In genomic region chr2:162956843-162957242, GRCm38 (mm10) we compare ENCODE assay signal across 24 mouse cellular contexts. TPM values are rescaled to one million over a fixed set of nuclear protein-coding genes. Genes with fewer than 3 reads are reported as not detected.
DNase-seq lines count a peak whose midpoint lies in the region; ATAC-seq and TF ChIP-seq lines count a peak whose summit lies in the region.
"Had no signal": no experiment of that assay in that cellular context is flagged by ENCODE, and none has a peak within 500 bp of the region (broad histone marks: within the 10 kb centered on the region; RNA-seq: fewer than 3 reads in every experiment).

No protein-coding gene starts in this region.

- H3K9me3 ChIP-seq in midbrain, postnatal 0 days (ENCODE audit: low read length) = no peaks in the 10 kb centered on the region
- H3K9me3 ChIP-seq in midbrain, embryonic 14.5 days (ENCODE audit: control insufficient read depth, low read length) = no peaks in the 10 kb centered on the region
- no peaks in the 10 kb centered on the region for H3K9me3 ChIP-seq in stomach, postnatal 0 days (ENCODE audit: control insufficient read depth, low read length)
- H3K9me3 ChIP-seq: embryonic facial prominence, embryonic 15.5 days; heart, embryonic 12.5 days; intestine, embryonic 15.5 days; limb, embryonic 13.5 days; midbrain, embryonic 12.5 days; neural tube, embryonic 13.5 days had no signal

- WGBS in midbrain, postnatal 0 days = 97% methylated on average over 2 of the region's 2 CpGs
- 93% methylated on average over 2 of the region's 2 CpGs for WGBS in midbrain, embryonic 14.5 days
- whole genome bisulfite sequencing in stomach, postnatal 0 days = 92% methylated on average over 2 of the region's 2 CpGs

- no peak overlapping the region for H3K4me3 ChIP-seq in gastrocnemius, adult 2 months
- H3K4me3 ChIP-seq in layer of hippocampus, adult 2 months = no peak overlapping the region
- H3K4me3 ChIP-seq in midbrain, postnatal 0 days (ENCODE audit: low read depth, low read length) = no peak overlapping the region
- H3K4me3 ChIP-seq in midbrain, embryonic 14.5 days (replicated peaks; ENCODE audit: low read depth, low read length) = no peak overlapping the region
- no peak overlapping the region for H3K4me3 ChIP-seq in stomach, postnatal 0 days (ENCODE audit: low read depth, low read length)
- H3K4me3 ChIP-seq: embryonic facial prominence, embryonic 15.5 days; heart, embryonic 12.5 days; intestine, embryonic 15.5 days; limb, embryonic 13.5 days; midbrain, embryonic 12.5 days; neural tube, embryonic 13.5 days had no signal

- 0 out of 2 replicates have a peak, but pooled peaks cover 5% of the 10 kb centered on the region for H3K36me3 ChIP-seq in midbrain, postnatal 0 days (ENCODE audit: insufficient read depth, low read length)
- no peaks in the 10 kb centered on the region for H3K36me3 ChIP-seq in midbrain, embryonic 14.5 days (ENCODE audit: control insufficient read depth, insufficient read depth, low read length)
- no peaks in the 10 kb centered on the region for H3K36me3 ChIP-seq in stomach, postnatal 0 days (ENCODE audit: control insufficient read depth, insufficient read depth, low read length)
- H3K36me3 ChIP-seq: embryonic facial prominence, embryonic 15.5 days; heart, embryonic 12.5 days; intestine, embryonic 15.5 days; limb, embryonic 13.5 days; midbrain, embryonic 12.5 days; neural tube, embryonic 13.5 days had no signal

- DNase-seq in gastrocnemius, adult 2 months = no peak
- no peak for DNase-seq in gastrocnemius, postnatal 10 days
- DNase-seq in layer of hippocampus, adult 2 months (ENCODE audit: low spot score in 2 of 2) = no peak
- no peak for DNase-seq in layer of hippocampus, postnatal 10 days (ENCODE audit: low spot score in 2 of 2)
- DNase-seq in midbrain, postnatal 0 days (ENCODE audit: low spot score) = no peak
- no peak for DNase-seq in midbrain, embryonic 14.5 days
- DNase-seq in stomach, postnatal 0 days (ENCODE audit: low spot score) = no peak
- DNase-seq in left cerebral cortex, adult 9 months (ENCODE audit: low spot score in 2 of 2) = no peak
- DNase-seq: adrenal gland, postnatal 10 days; cerebellum, postnatal 10 days; embryo, embryonic 11 days; gastrocnemius, postnatal 25 days; lung, adult 2 months; right cerebral cortex, adult 18-20 months; thymus, postnatal 14 days had no signal

- TF ChIP-seq EP300 in stomach, postnatal 0 days (optimal IDR thresholded peaks at IDR 0.05) = no peak

- intact Hi-C loops in gastrocnemius, adult 2 months (cut with DNase I) = loop anchor here (5.0 kb wide), 1 partner anchor 35 kb away; no protein-coding TSS in a partner anchor

- ATAC-seq in midbrain, postnatal 0 days (ENCODE audit: low FRiP score) = no peak
- ATAC-seq in midbrain, embryonic 14.5 days (ENCODE audit: low FRiP score, low TSS enrichment) = no peak
- no peak for ATAC-seq in stomach, postnatal 0 days (ENCODE audit: low FRiP score, low TSS enrichment)
- ATAC-seq: intestine, embryonic 15.5 days had no signal

- H3K27ac ChIP-seq in gastrocnemius, adult 2 months = no peak overlapping the region
- H3K27ac ChIP-seq in layer of hippocampus, adult 2 months = no peak overlapping the region
- H3K27ac ChIP-seq in midbrain, postnatal 0 days (ENCODE audit: low read depth, low read length) = no peak overlapping the region
- H3K27ac ChIP-seq in midbrain, embryonic 14.5 days (replicated peaks; ENCODE audit: low read depth, low read length) = no peak overlapping the region
- H3K27ac ChIP-seq in stomach, postnatal 0 days (replicated peaks) = no peak overlapping the region
- H3K27ac ChIP-seq: embryonic facial prominence, embryonic 15.5 days; hindbrain, embryonic 14.5 days; intestine, embryonic 15.5 days; limb, embryonic 13.5 days; midbrain, embryonic 12.5 days; neural tube, embryonic 13.5 days had no signal

- H3K27me3 ChIP-seq in midbrain, postnatal 0 days (ENCODE audit: insufficient read depth, low read length) = no peaks in the 10 kb centered on the region
- no peaks in the 10 kb centered on the region for H3K27me3 ChIP-seq in midbrain, embryonic 14.5 days (ENCODE audit: control insufficient read depth, insufficient read depth, low read length)
- no peaks in the 10 kb centered on the region for H3K27me3 ChIP-seq in stomach, postnatal 0 days (ENCODE audit: control insufficient read depth, insufficient read depth, low read length)
- H3K27me3 ChIP-seq: embryonic facial prominence, embryonic 15.5 days; intestine, embryonic 15.5 days; limb, embryonic 13.5 days; midbrain, embryonic 12.5 days; neural tube, embryonic 13.5 days had no signal

- no peak overlapping the region for H3K9ac ChIP-seq in midbrain, postnatal 0 days (replicated peaks; ENCODE audit: low read length, poor library complexity, severe bottlenecking)
- no peak overlapping the region for H3K9ac ChIP-seq in midbrain, embryonic 14.5 days (replicated peaks; ENCODE audit: low read length)
- H3K9ac ChIP-seq in stomach, postnatal 0 days (ENCODE audit: low read length) = no peak overlapping the region
- H3K9ac ChIP-seq: embryonic facial prominence, embryonic 15.5 days; heart, embryonic 12.5 days; hindbrain, embryonic 14.5 days; intestine, embryonic 15.5 days; limb, embryonic 13.5 days; midbrain, embryonic 12.5 days; neural tube, embryonic 13.5 days had no signal

- H3K4me2 ChIP-seq in midbrain, postnatal 0 days (ENCODE audit: low read depth, low read length, poor library complexity, severe bottlenecking) = no peak overlapping the region
- H3K4me2 ChIP-seq in midbrain, embryonic 14.5 days (ENCODE audit: low read length) = no peak overlapping the region
- H3K4me2 ChIP-seq in stomach, postnatal 0 days (replicated peaks; ENCODE audit: low read depth) = no peak overlapping the region
- H3K4me2 ChIP-seq: embryonic facial prominence, embryonic 15.5 days; heart, embryonic 12.5 days; hindbrain, embryonic 14.5 days; intestine, embryonic 15.5 days; limb, embryonic 13.5 days; midbrain, embryonic 12.5 days; neural tube, embryonic 13.5 days had no signal

- TF ChIP-seq CTCF in gastrocnemius, adult 2 months (IDR thresholded peaks at IDR 0.05) = peak; percentile 23; the same call in 1 of the 2 replicates
- peak; percentile 40 for TF ChIP-seq CTCF in layer of hippocampus, adult 2 months (conservative IDR thresholded peaks at IDR 0.05)
- peak; percentile 46 for TF ChIP-seq CTCF in midbrain, postnatal 0 days (IDR thresholded peaks at IDR 0.05)
- TF ChIP-seq CTCF in stomach, postnatal 0 days (IDR thresholded peaks at IDR 0.05; ENCODE audit: low read depth) = peak; percentile 56

- H3K4me1 ChIP-seq in midbrain, postnatal 0 days (ENCODE audit: insufficient read depth, low read length) = no peaks in the 10 kb centered on the region
- H3K4me1 ChIP-seq in midbrain, embryonic 14.5 days (ENCODE audit: control insufficient read depth, insufficient read depth, low read length) = no peaks in the 10 kb centered on the region
- H3K4me1 ChIP-seq in stomach, postnatal 0 days (replicated peaks; ENCODE audit: control insufficient read depth, insufficient read depth) = no peaks in the 10 kb centered on the region
- H3K4me1 ChIP-seq: embryonic facial prominence, embryonic 15.5 days; heart, embryonic 12.5 days; intestine, embryonic 15.5 days; limb, embryonic 13.5 days; midbrain, embryonic 12.5 days; neural tube, embryonic 13.5 days had no signal

RNA-seq across cellular contexts. Expression of gene L3mbtl1, which starts 13.6 kb away (rescaled TPM):
- total RNA-seq in gastrocnemius, adult 2 months (2021) = not detected
- total RNA-seq in gastrocnemius, postnatal 10 days (2021) = under 1 TPM; 0.33 to 0.45 TPM
- total RNA-seq in layer of hippocampus, adult 2 months (2021) = 10 to 100 TPM; 10.1 to 14.0 TPM
- 10 to 100 TPM; 25.9 to 30.1 TPM for total RNA-seq in layer of hippocampus, postnatal 10 days (2021)
- 16.9 and 21.1 TPM in 2 replicates for total RNA-seq in midbrain, postnatal 0 days (2014; rRNA removed)
- polyA plus RNA-seq in midbrain, postnatal 0 days (2015; fragmentation: Nextera tagmentation; extraction: Ambion mirVana) = 10.2 and 11.9 TPM in 2 replicates
- 1.6 and 3.0 TPM in 2 replicates for polyA plus RNA-seq in midbrain, embryonic 14.5 days (2014; fragmentation: Nextera tagmentation; extraction: Ambion mirVana)
- polyA plus RNA-seq in stomach, postnatal 0 days (2015; fragmentation: Nextera tagmentation; extraction: Ambion mirVana) = 0.02 and 0.24 TPM in 2 replicates
- total RNA-seq: heart, postnatal 25 days had no signal
- polyA plus RNA-seq: heart, embryonic 12.5 days; small intestine, adult 2 months had no signal

RNA-seq across cellular contexts. Expression of gene Srsf6, which starts 25.5 kb away (rescaled TPM):
- total RNA-seq in gastrocnemius, adult 2 months (2021) = 10 to 100 TPM; 45.6 to 46.1 TPM
- 10 to 100 TPM; 73.5 to 96.2 TPM for total RNA-seq in gastrocnemius, postnatal 10 days (2021)
- 100 to 1,000 TPM; 106 to 113 TPM for total RNA-seq in layer of hippocampus, adult 2 months (2021)
- 100 to 1,000 TPM; 127 to 146 TPM for total RNA-seq in layer of hippocampus, postnatal 10 days (2021)
- total RNA-seq in midbrain, postnatal 0 days (2014; rRNA removed) = 101 and 138 TPM in 2 replicates
- 134 and 135 TPM in 2 replicates for polyA plus RNA-seq in midbrain, postnatal 0 days (2015; fragmentation: Nextera tagmentation; extraction: Ambion mirVana)
- polyA plus RNA-seq in midbrain, embryonic 14.5 days (2014; fragmentation: Nextera tagmentation; extraction: Ambion mirVana) = 144 and 175 TPM in 2 replicates
- polyA plus RNA-seq in stomach, postnatal 0 days (2015; fragmentation: Nextera tagmentation; extraction: Ambion mirVana) = 64.8 and 67.5 TPM in 2 replicates

RNA-seq across cellular contexts. Expression of gene Sgk2, which starts 30.3 kb away (rescaled TPM):
- total RNA-seq in gastrocnemius, adult 2 months (2021) = not detected
- total RNA-seq in gastrocnemius, postnatal 10 days (2021) = not detected
- total RNA-seq in layer of hippocampus, adult 2 months (2021) = under 1 TPM; 0.54 to 0.97 TPM
- under 1 TPM; 0.27 to 0.34 TPM for total RNA-seq in layer of hippocampus, postnatal 10 days (2021)
- 0.14 TPM in 1 of 2 replicates, not detected in the other for total RNA-seq in midbrain, postnatal 0 days (2014; rRNA removed)
- not detected in 2 replicates for polyA plus RNA-seq in midbrain, postnatal 0 days (2015; fragmentation: Nextera tagmentation; extraction: Ambion mirVana)
- polyA plus RNA-seq in midbrain, embryonic 14.5 days (2014; fragmentation: Nextera tagmentation; extraction: Ambion mirVana) = 0.12 TPM in 1 of 2 replicates, not detected in the other
- 2.6 and 3.3 TPM in 2 replicates for polyA plus RNA-seq in stomach, postnatal 0 days (2015; fragmentation: Nextera tagmentation; extraction: Ambion mirVana)
- total RNA-seq: gastrocnemius, postnatal 25 days; heart, postnatal 25 days had no signal
- polyA plus RNA-seq: embryonic facial prominence, embryonic 15.5 days; midbrain, embryonic 12.5 days; neural tube, embryonic 13.5 days had no signal

Comparison
In these comparisons a context has a peak if more than half of its experiments do, and no peak if none do; other contexts are left out.
1. RNA of gene L3mbtl1, which starts 13.6 kb away (total RNA-seq): 25.9 to 30.1 TPM in layer of hippocampus, postnatal 10 days, 16.9 to 21.1 TPM in midbrain, postnatal 0 days and 10.1 to 14.0 TPM in layer of hippocampus, adult 2 months; 0.33 to 0.45 TPM in gastrocnemius, postnatal 10 days and not detected in gastrocnemius, adult 2 months; every median in the first group is over 4 times any median in the second.
2. Peak in every context shown above with its lines, with median percentiles within 50 percentile points of each other: CTCF ChIP-seq.